Mouse (Mus musculus) lung, postnatal 0 days (tissue): Measurements from ENCODE around the gene Pigt. TPM values are rescaled to one million over a fixed set of nuclear protein-coding genes. Genes with fewer than 3 reads are reported as not detected.

Source experiments
- ATAC-seq: fragments of 200-750 bp; cut with Nextera tagmentation; 2 replicates; pipeline ENCODE4 v1.8.0; 2017; ENCODE audit warnings: moderate library complexity
- DNase-seq: peaks from one replicate; pipeline ENCODE4 v3.0.0-alpha.2; 2016; ENCODE audit warnings: low spot score
- H3K27ac ChIP-seq: fragments of 300-500 bp; sonication (generic); 2 replicates; pipeline ENCODE4 v1.5.1; 2014; ENCODE audit warnings: antibody characterized with exemption, mild to moderate bottlenecking, low read length, mixed read lengths
- H3K27me3 ChIP-seq: fragments of 300-500 bp; sonication (generic); replicated peaks from 2 replicates; pipeline ENCODE4 v1.6.1; 2014; ENCODE audit warnings: low read length, mixed read lengths; ENCODE audit not compliant: insufficient read depth
- H3K36me3 ChIP-seq: fragments of 300-500 bp; sonication (generic); 2 replicates; pipeline ENCODE4 v1.6.1; 2014; ENCODE audit warnings: low read length, mixed read lengths; ENCODE audit not compliant: insufficient read depth
- H3K4me1 ChIP-seq: fragments of 300-500 bp; sonication (generic); 2 replicates; pipeline ENCODE4 v1.6.1; 2014; ENCODE audit warnings: antibody characterized with exemption, low read depth, low read length, mixed read lengths; ENCODE audit not compliant: insufficient read depth
- H3K4me2 ChIP-seq: fragments of 300-500 bp; sonication (generic); replicated peaks from 2 replicates; pipeline ENCODE4 v1.6.1; 2014; ENCODE audit warnings: low read depth, mild to moderate bottlenecking, low read length, moderate library complexity, mixed read lengths
- H3K4me3 ChIP-seq: fragments of 300-500 bp; sonication (generic); 2 replicates; pipeline ENCODE4 v1.5.1; 2014; ENCODE audit warnings: low read depth, low read length
- H3K9ac ChIP-seq: fragments of 300-500 bp; sonication (generic); replicated peaks from 2 replicates; pipeline ENCODE4 v1.6.1; 2014; ENCODE audit warnings: low read depth, mild to moderate bottlenecking
- H3K9me3 ChIP-seq: fragments of 300-500 bp; sonication (generic); 2 replicates; pipeline ENCODE4 v1.6.1; 2016; ENCODE audit warnings: low read length, mixed read lengths
- CTCF ChIP-seq: IDR thresholded peaks from 2 replicates; pipeline ENCODE4 v1.5.1; 2016; ENCODE audit warnings: antibody characterized with exemption, mild to moderate bottlenecking
- EP300 ChIP-seq: IDR thresholded peaks from 2 replicates; pipeline ENCODE4 v1.6.1; 2016; ENCODE audit warnings: antibody characterized with exemption, mild to moderate bottlenecking, control low read depth
- WGBS: fragments of 180-500 bp; shearing (Covaris S2); extraction: QIAGEN DNeasy Blood & Tissue Kit; methylation state at CpG from one replicate; pipeline ENCODE4 v1.1.7; 2014; 5-methylcytosine and 5-hydroxymethylcytosine counted together
- polyA plus RNA-seq: library from polyadenylated mRNA; unstranded; fragments of >200 nt; fragmentation: Nextera tagmentation; extraction: Ambion mirVana; gene quantifications from 2 replicates; pipeline ENCODE4 v1.2.1, GENCODE M21; 2015

Gene Pigt
- polyA plus RNA-seq, 1 experiment from 2014 or later = 54.8 TPM

- H3K9ac ChIP-seq = no peak overlapping the region
- peak overlapping the region; percentile 39; the same call in 1 of the 2 replicates for H3K27ac ChIP-seq
- H3K4me1 ChIP-seq = no peaks in the 10 kb centered on the region
- H3K4me2 ChIP-seq = peak overlapping the region; percentile 23; the same call in 1 of the 2 replicates
- H3K27me3 ChIP-seq = no peaks in the 10 kb centered on the region
- TF ChIP-seq EP300 (no peak), CTCF (no peak)
- H3K9me3 ChIP-seq = no peaks in the 10 kb centered on the region
- no peak overlapping the region for H3K4me3 ChIP-seq
- DNase-seq = peak; percentile 22
- H3K36me3 ChIP-seq = no peaks in the 10 kb centered on the region
- WGBS = 21% methylated on average over 8 of the region's 8 CpGs
- ATAC-seq = 0 out of 2 replicates have a peak, but pooled peaks have one; percentile 39
These were observed 25.0 kb downstream of the Pigt start for GRCm38 (mm10) chr2:164522280-164522679.

GRCm38 (mm10) chr2:164523301-164523773, 26.0 kb downstream of the Pigt start:
- Histone ChIP-seq H3K9ac (no peak overlapping the region; the same call in 1 of the 2 replicates), H3K36me3 (no peaks in the 10 kb centered on the region), H3K4me2 (no peak overlapping the region), H3K9me3 (no peaks in the 10 kb centered on the region), H3K27me3 (no peaks in the 10 kb centered on the region), H3K4me3 (no peak overlapping the region), H3K4me1 (no peaks in the 10 kb centered on the region), H3K27ac (no peak overlapping the region)
- TF ChIP-seq CTCF (no peak), EP300 (no peak)
- ATAC-seq (peak; percentile 52), DNase-seq (peak; percentile 27)
- 73% methylated on average over 10 of the region's 10 CpGs for WGBS

- Histone ChIP-seq H3K4me2 (no peak overlapping the region), H3K4me3 (no peak overlapping the region), H3K4me1 (no peaks in the 10 kb centered on the region), H3K27me3 (no peaks in the 10 kb centered on the region), H3K36me3 (no peaks in the 10 kb centered on the region), H3K9me3 (no peaks in the 10 kb centered on the region), H3K9ac (no peak overlapping the region), H3K27ac (no peak overlapping the region)
- TF ChIP-seq EP300 (no peak), CTCF (no peak)
- DNase-seq (no peak), ATAC-seq (no peak)
- WGBS = 50% methylated on average over 5 of the region's 5 CpGs
These were observed 31.2 kb downstream of the Pigt start for GRCm38 (mm10) chr2:164528557-164528956.

GRCm38 (mm10) chr2:164531169-164531568, 33.8 kb downstream of the Pigt start:
- ATAC-seq (peak; percentile 60; the same call in 1 of the 2 replicates), DNase-seq (peak; percentile 73)
- WGBS = 4% methylated on average over 3 of the region's 3 CpGs
- Histone ChIP-seq H3K9ac (no peak overlapping the region), H3K36me3 (no peaks in the 10 kb centered on the region), H3K27ac (no peak overlapping the region), H3K27me3 (no peaks in the 10 kb centered on the region), H3K4me2 (no peak overlapping the region), H3K4me3 (no peak overlapping the region), H3K9me3 (no peaks in the 10 kb centered on the region), H3K4me1 (no peaks in the 10 kb centered on the region)
- no peak for TF ChIP-seq EP300
- TF ChIP-seq CTCF = peak; percentile 96

- Histone ChIP-seq H3K27me3 (no peaks in the 10 kb centered on the region), H3K4me2 (no peak overlapping the region), H3K27ac (no peak overlapping the region), H3K4me3 (no peak overlapping the region), H3K36me3 (no peaks in the 10 kb centered on the region), H3K9ac (no peak overlapping the region), H3K9me3 (no peaks in the 10 kb centered on the region), H3K4me1 (no peaks in the 10 kb centered on the region)
- WGBS = 80% methylated on average over 10 of the region's 10 CpGs
- DNase-seq (no peak), ATAC-seq (no peak)
- no peak for TF ChIP-seq EP300
- no peak for TF ChIP-seq CTCF
These were observed 37.0 kb downstream of the Pigt start for GRCm38 (mm10) chr2:164534315-164534714.

- DNase-seq = no peak
- no peak for TF ChIP-seq CTCF
- Histone ChIP-seq H3K4me1 (no peaks in the 10 kb centered on the region), H3K27me3 (no peaks in the 10 kb centered on the region), H3K27ac (no peak overlapping the region), H3K4me2 (no peak overlapping the region), H3K9ac (no peak overlapping the region), H3K4me3 (no peak overlapping the region), H3K36me3 (no peaks in the 10 kb centered on the region), H3K9me3 (no peaks in the 10 kb centered on the region)
- 61% methylated on average over 4 of the region's 4 CpGs for WGBS
- no peak for ATAC-seq
These were observed 39.7 kb downstream of the Pigt start for GRCm38 (mm10) chr2:164537003-164537402.
